Mouse (Mus musculus): ENCODE data around the gene Hacd2.

The Hacd2 gene
- long read RNA-seq, experiment 1, partial matches to known transcripts = 0 of 1 reads
- long read RNA-seq, experiment 1, other reads (novel, unspliced or antisense) = 1 of 1 reads
- long read RNA-seq, experiment 2, partial matches to known transcripts = 0 of 1 reads
- long read RNA-seq, experiment 2, other reads (novel, unspliced or antisense) = 1 of 1 reads

DNA sequence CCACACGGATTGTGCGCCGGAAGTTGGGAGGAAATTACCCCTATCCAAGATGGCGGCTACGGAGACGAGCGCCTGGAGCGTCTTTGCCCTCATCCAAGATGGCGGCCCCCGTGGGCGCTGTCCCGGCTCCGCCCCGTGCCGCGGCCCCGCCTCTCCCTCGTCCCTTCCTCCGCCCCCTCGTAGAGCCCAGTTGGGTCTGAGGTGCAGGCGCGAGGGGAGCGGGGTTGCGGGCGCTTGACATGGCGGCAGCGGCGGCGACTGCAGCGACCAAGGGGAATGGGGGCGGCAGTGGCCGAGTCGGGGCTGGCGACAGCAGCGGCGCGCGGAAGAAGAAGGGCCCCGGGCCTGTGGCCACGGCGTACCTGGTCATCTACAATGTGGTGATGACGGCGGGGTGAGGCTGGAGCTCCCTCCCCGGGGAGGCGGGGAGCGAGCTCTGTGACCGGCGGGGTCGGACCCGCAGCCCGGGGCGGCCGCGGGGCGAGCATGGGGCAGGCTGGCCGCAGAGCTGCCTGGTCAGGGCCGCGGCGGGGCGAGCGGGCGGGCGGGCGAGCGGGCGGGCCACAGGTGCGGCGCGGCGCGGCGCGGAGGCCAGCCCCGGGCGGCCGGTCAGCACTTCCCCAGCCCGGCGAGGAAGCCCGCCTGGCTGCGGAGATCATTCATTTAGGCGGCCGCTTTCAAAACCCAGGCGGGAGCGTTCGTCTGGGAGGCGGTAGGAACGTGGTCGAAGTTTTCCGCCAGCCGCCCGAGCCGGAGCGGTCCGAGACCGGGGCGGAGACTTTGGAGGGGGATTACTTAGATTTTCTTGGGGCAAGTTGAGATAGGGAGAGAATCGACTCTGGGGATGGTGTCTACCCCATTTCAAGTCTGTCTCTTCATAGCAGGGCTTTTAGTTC, at the start of gene Hacd2:
TSS of gene Hacd2 (plus strand) at position 187 of the 896 bp plus-strand sequence.
- intact Hi-C loops (cut with DNase I) = no loop called here

GRCm38 (mm10) chr16:34972471-34972870, 49.8 kb upstream of the Hacd2 start:
- intact Hi-C loops (cut with DNase I) = no loop called here

GRCm38 (mm10) chr16:34975544-34975943, 46.7 kb upstream of the Hacd2 start:
- intact Hi-C loops (cut with DNase I) = no loop called here

- intact Hi-C loops (cut with DNase I) = no loop called here
Measured at GRCm38 (mm10) chr16:34976630-34977029, 45.6 kb upstream of the Hacd2 start.

- intact Hi-C loops (cut with DNase I) = no loop called here
Measured at GRCm38 (mm10) chr16:34978018-34978417, 44.2 kb upstream of the Hacd2 start.

- intact Hi-C loops (cut with DNase I) = no loop called here
Measured at GRCm38 (mm10) chr16:34981009-34981408, 41.2 kb upstream of the Hacd2 start.

- intact Hi-C loops (cut with DNase I) = no loop called here
Measured at GRCm38 (mm10) chr16:34984203-34985030, 37.8 kb upstream of the Hacd2 start.

DNA sequence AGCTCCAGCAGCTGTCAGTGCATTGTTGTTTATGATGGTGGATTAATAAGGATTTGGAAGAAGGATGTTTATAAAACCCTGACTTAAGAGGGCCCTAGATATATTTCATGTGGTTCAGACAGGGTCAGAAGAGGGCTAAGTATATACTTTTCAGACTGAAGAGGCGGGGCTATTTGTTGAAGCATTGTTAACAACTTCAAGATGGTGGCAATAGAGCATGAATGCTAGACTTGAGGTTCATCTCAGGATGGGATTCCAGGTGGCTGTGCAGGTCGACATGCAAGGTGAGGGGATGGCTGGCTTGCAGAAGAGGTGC, 37.2 kb upstream of the Hacd2 start:
- intact Hi-C loops (cut with DNase I) = no loop called here

GRCm38 (mm10) chr16:34986211-34986825, 35.9 kb upstream of the Hacd2 start:
- intact Hi-C loops (cut with DNase I) = no loop called here

- intact Hi-C loops (cut with DNase I) = no loop called here
Measured at GRCm38 (mm10) chr16:34991365-34991764, 30.9 kb upstream of the Hacd2 start.

- intact Hi-C loops (cut with DNase I) = no loop called here
Measured at GRCm38 (mm10) chr16:34992854-34993253, 29.4 kb upstream of the Hacd2 start.

- intact Hi-C loops (cut with DNase I) = no loop called here
Measured at GRCm38 (mm10) chr16:34993694-34994330, 28.4 kb upstream of the Hacd2 start.

- intact Hi-C loops (cut with DNase I) = no loop called here
Measured at GRCm38 (mm10) chr16:34994641-34995141, 27.5 kb upstream of the Hacd2 start.

GRCm38 (mm10) chr16:34996133-34996532, 26.1 kb upstream of the Hacd2 start:
- intact Hi-C loops (cut with DNase I) = no loop called here

DNA sequence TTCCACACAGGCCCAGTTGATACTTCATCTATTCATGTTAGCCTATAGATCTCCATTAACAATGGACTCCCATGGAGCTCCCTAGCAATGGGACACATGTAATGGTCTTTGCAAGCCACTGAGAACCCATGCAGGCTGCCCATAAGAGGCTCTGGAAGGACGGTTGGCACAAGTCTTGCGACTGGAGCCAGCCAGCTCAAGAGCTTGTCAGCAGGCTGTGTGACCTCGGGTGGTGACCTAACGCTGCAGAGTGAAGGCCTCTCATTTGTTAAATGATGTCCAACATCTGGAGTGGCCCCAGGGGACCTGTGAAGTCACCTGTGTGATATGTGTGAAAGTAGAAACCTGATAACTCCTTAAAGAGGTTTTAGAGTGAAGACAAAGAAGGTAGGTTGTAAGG, 25.2 kb upstream of the Hacd2 start:
- intact Hi-C loops (cut with DNase I) = no loop called here

- intact Hi-C loops (cut with DNase I) = no loop called here
Measured at GRCm38 (mm10) chr16:34997576-34997975, 24.7 kb upstream of the Hacd2 start.

GRCm38 (mm10) chr16:34999016-34999415, 23.2 kb upstream of the Hacd2 start:
- intact Hi-C loops (cut with DNase I) = no loop called here

DNA sequence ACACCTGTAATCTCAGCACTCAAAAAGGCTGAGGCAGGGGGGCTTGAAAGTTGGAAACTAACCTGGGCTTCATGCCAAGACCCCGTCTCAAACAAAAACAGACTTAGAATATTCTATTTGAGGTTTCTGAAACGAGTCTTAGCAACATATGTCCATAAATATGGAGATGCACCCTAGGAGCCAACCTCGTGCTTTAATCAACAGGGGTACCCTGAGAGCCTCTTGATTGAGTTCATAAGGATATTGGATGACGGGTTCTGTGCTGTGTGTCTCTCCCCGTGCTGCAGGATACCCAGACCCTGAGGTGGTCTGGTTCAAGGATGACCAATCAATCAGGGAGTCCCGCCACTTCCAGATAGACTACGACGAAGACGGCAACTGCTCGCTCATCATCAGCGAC, 22.2 kb upstream of the Hacd2 start:
- intact Hi-C loops (cut with DNase I) = no loop called here

GRCm38 (mm10) chr16:35000923-35001560, 21.2 kb upstream of the Hacd2 start:
- intact Hi-C loops (cut with DNase I) = no loop called here

- intact Hi-C loops (cut with DNase I) = no loop called here
Measured at GRCm38 (mm10) chr16:35004356-35004755, 17.9 kb upstream of the Hacd2 start.

Measured in adrenal gland (tissue).